Mouse (Mus musculus): ENCODE measurements around the gene Gna13.

DNA sequence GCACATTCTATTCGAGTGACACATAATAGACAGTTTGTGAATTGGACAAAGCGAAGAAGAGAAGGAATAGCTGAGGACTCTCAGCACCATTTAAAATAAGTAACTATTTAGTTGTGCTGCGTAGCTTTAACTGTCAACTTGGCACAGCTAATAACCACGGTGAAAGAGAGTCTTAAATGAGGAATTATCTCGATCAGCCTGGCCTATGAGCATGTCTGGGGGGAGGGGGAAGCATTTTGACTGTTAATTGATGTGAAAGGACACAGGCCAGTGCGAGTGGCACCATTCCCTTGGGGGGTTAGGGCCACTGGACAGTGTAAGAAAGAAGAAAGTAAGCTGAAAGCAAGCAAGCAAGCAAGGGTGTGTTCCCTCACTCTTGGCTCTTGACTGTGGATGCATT lies 26.7 kb upstream of the Gna13 start:
- TF ChIP-seq EP300 (IDR thresholded peaks at IDR 0.05; ENCODE audit: low read depth), result no peak
- no peak for TF ChIP-seq CTCF (IDR thresholded peaks at IDR 0.05; ENCODE audit: low read depth)
